Mouse (Mus musculus) forebrain, embryonic 10.5 days (tissue): ENCODE measurements at regions not wholly inside any gene's neighbourhood (a gene's known extent, or its start where the extent isn't known, plus 50 kb on each side); places are given as distances from the start of the nearest gene placed in this dataset.

ENCODE experiments used
- DNase-seq: peaks from one replicate; pipeline ENCODE4 v3.0.0-alpha.2; 2017; ENCODE audit warnings: low spot score; ENCODE audit errors: extremely low spot score
- H3K27ac ChIP-seq: fragments of 300-500 bp; sonication (generic); 2 replicates; pipeline ENCODE4 v1.5.1; 2016; ENCODE audit warnings: mild to moderate bottlenecking
- H3K27me3 ChIP-seq: fragments of 300-500 bp; sonication (generic); 2 replicates; pipeline ENCODE4 v1.6.1; 2016; ENCODE audit warnings: mild to moderate bottlenecking; ENCODE audit not compliant: poor library complexity, severe bottlenecking
- H3K36me3 ChIP-seq: fragments of 300-500 bp; sonication (generic); replicated peaks from 2 replicates; pipeline ENCODE4 v1.6.1; 2016; ENCODE audit warnings: mild to moderate bottlenecking, moderate library complexity
- H3K4me1 ChIP-seq: fragments of 300-500 bp; sonication (generic); 2 replicates; pipeline ENCODE4 v1.6.1; 2016
- H3K4me3 ChIP-seq: fragments of 300-500 bp; sonication (generic); 2 replicates; pipeline ENCODE4 v1.5.1; 2016; ENCODE audit warnings: mild to moderate bottlenecking, moderate library complexity
- H3K9me3 ChIP-seq: fragments of 300-500 bp; sonication (generic); 2 replicates; pipeline ENCODE4 v1.6.1; 2016; ENCODE audit warnings: mild to moderate bottlenecking, moderate library complexity
- WGBS: fragments of 180-500 bp; shearing (Covaris S2); methylation state at CpG from one replicate; pipeline ENCODE4 v1.1.7; 2016; 5-methylcytosine and 5-hydroxymethylcytosine counted together

DNA sequence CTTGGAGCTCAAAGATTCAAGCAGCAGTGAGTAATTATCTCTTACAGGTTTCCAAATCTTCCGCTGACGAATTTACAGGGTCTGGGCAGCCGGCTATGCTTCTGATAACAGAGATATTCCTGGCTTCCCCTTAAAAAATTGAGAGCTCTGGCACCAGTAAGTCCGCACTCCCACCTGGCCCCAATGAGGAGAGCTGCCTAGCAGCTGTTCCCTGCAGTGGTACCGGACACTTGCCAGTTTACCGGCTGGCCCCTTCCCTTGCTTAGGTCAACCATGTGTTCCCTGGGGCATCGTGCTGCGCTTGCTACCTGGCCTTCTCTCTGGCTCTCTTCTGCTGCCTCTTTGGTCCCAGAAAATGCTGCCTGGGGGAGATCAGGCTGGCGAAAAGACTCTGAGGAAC is 244.0 kb downstream of the Gm19410 start:
- peaks cover 11% of the 10 kb centered on the region; the same call in 1 of the 2 replicates for H3K4me1 ChIP-seq
- no peak overlapping the region for H3K27ac ChIP-seq
- H3K36me3 ChIP-seq = no peaks in the 10 kb centered on the region
- WGBS = 69% methylated on average over 9 of the region's 9 CpGs
- H3K4me3 ChIP-seq = no peak overlapping the region
- no peak for DNase-seq
- H3K27me3 ChIP-seq = no peaks in the 10 kb centered on the region
- peaks cover 5% of the 10 kb centered on the region; the same call in 1 of the 2 replicates for H3K9me3 ChIP-seq

DNA sequence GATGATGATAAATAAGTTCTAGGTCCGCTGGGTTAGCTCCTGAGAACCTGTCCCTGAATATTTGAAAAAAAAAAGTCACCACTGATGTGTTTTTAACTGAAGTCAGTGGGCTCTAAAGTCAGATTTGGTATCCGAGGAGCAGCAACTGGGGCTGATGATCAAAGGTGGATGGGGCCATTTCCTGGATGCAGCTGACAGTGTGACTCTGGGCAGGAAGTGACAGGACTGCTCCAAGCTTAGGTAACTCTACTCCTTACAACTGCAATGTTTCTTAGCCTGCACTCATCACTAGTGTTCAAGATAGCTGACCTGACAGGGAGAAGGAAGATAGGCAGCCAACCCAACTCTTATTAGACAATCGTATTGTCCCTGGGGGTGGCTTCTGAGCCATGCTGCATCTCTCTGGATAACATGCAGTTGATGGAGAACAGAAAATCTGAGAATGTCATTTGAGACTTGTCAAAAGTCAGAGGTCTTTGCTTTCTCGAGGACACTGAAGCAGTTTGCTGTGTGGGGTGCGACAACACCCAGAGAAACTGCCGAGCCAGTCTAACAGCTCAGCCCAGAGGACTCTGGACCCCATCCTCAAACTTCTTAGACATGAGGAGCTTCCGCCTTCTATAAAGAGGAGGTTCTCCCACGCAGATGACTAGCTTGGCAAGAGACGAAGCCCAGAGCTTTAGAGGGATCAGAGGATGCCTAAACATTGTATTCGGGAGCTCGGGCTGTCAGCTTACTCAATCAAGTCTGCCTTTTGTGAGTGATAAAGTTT is 245.0 kb downstream of the Gm19410 start:
- WGBS = 84% methylated on average over 11 of the region's 11 CpGs
- peaks cover 15% of the 10 kb centered on the region; the same call in 1 of the 2 replicates for H3K4me1 ChIP-seq

DNA sequence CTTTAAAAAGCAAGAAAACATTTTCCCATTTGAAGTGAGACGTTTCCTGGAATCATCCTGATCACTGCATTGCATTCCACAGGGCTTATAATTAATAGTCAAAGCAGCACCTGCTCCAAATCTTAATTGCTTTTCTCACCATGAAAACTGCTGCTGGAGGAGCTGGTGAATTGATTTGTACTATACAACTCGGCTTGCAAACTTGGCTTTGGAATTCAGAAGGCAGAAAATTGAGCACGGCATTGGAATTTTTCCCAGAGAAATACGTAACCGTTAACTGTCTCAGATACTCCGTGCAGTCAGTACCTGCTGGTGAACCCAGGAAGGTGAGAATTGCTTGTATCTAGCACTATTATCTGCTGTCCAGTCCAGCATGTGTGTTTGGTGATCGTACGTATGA is 249.3 kb downstream of the Gm19410 start:
- Histone ChIP-seq H3K4me1 (peaks cover 12% of the 10 kb centered on the region; the same call in 1 of the 2 replicates), H3K9me3 (no peaks in the 10 kb centered on the region), H3K4me3 (no peak overlapping the region), H3K27ac (no peak overlapping the region), H3K27me3 (no peaks in the 10 kb centered on the region), H3K36me3 (no peaks in the 10 kb centered on the region)
- no peak for DNase-seq
- 82% methylated on average over 8 of the region's 8 CpGs for WGBS

More for the DNA sequence above, 245.0 kb downstream of the Gm19410 start:
- H3K27me3 ChIP-seq = no peaks in the 10 kb centered on the region
- H3K36me3 ChIP-seq = no peaks in the 10 kb centered on the region
- DNase-seq = no peak
- no peak overlapping the region for H3K27ac ChIP-seq
- H3K4me3 ChIP-seq = no peak overlapping the region
- peaks cover 5% of the 10 kb centered on the region; the same call in 1 of the 2 replicates for H3K9me3 ChIP-seq

DNA sequence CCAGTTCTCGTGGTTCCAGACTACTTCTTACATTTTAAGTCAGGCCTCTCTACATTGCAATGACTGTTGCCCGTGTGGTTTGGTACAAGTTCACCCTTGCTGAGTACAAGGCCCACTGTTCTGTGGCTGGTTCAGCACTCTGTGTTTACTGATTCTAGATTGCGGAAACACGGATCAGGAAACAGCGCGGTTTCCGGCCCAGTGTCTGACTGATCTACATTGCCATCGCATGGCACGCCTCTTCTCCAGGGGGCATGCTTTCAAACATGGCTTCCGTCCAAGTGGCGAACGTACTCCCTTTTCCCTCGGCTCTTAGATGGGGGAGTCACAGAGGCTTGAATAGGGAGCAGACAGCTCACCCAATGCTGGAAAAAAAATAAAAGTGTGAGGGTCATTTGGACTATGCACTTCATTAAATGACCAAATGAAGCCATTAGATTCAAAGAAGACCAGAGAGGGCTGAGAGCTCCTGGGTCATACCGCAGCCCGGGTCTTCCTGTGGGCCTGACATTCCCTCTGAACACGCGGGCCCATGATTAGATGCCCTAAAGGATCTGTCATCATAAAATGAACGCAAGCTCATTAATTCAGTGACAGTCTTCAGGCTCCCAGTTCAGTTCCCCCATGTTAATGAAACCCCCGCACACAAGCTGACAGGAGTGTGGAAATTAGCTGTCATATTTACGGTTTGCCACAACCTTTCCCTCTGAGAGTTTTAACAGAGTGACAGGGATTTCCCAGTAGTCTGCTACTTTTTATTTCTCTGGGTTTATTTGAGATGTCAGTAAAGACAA is 250.9 kb downstream of the Gm19410 start:
- Histone ChIP-seq H3K27me3 (no peaks in the 10 kb centered on the region), H3K9me3 (no peaks in the 10 kb centered on the region), H3K4me3 (no peak overlapping the region), H3K27ac (no peak overlapping the region), H3K36me3 (no peaks in the 10 kb centered on the region), H3K4me1 (peaks cover 12% of the 10 kb centered on the region; the same call in 1 of the 2 replicates)
- 93% methylated on average over 20 of the region's 20 CpGs for WGBS
- no peak for DNase-seq

DNA sequence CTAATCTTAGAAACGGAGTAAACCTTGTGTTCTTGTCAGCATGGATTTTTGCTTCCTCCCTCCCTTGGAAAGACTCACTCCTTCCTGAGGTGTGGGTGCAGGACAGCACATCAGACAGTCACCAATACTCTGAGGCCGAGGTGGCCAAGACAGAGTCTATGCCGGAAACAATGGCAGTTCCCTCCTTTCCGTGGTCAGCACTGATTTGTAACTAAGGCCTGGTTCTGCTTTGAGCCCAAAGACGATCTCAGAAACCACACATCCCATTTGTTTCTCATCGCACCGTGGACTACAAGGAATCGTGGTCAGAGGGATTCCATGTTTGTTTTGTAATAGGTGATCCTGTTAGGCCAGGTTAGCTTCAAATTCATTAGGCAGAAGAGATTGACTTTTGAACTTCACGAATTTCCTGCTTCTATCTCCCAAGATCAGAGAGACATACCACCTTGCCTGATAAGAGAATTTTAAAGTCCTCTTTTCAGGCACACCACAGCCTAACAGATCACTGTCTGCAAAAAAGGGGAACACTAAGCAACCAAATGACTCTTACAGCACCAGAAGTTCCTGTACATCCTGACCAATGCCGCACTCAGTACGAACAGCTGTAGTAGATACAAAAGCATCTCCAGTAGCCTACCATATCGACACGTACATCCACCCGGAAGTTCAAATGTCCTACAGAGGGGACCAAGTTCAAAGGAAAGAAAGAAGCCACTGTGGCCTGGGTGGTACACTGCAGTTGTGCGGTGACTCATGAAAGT is 253.6 kb downstream of the Gm19410 start:
- H3K9me3 ChIP-seq = no peaks in the 10 kb centered on the region
- H3K36me3 ChIP-seq = no peaks in the 10 kb centered on the region
- peaks cover 10% of the 10 kb centered on the region; the same call in 1 of the 2 replicates for H3K4me1 ChIP-seq
- no peak overlapping the region for H3K4me3 ChIP-seq
- no peaks in the 10 kb centered on the region for H3K27me3 ChIP-seq
- H3K27ac ChIP-seq = no peak overlapping the region
- WGBS = 91% methylated on average over 15 of the region's 15 CpGs
- no peak for DNase-seq

DNA sequence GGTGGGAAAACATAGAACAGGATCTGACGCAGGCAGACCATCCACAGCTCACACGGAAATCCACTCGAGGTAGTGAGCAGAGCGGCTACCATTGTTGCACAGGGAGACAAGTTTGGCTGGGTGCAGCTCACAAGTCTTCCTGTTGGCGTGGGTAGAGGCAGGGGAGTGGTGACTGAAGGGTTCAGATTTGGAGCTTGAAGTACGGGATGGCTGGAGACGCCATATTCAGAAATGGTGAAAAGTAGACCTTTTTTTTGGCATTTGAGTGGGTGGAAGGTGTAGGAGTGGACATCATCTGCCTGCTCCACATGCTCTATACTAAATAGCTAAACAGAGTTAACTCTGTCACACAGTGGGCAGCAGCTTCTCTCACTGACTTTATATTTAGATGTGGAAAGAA is 254.3 kb downstream of the Gm19410 start:
- DNase-seq = no peak
- no peaks in the 10 kb centered on the region for H3K27me3 ChIP-seq
- no peak overlapping the region for H3K27ac ChIP-seq
- WGBS = 93% methylated on average over 7 of the region's 7 CpGs
- H3K4me3 ChIP-seq = no peak overlapping the region
- no peaks in the 10 kb centered on the region for H3K9me3 ChIP-seq
- H3K36me3 ChIP-seq = no peaks in the 10 kb centered on the region
- H3K4me1 ChIP-seq = 0 out of 2 replicates have a peak, but pooled peaks cover 6% of the 10 kb centered on the region

DNA sequence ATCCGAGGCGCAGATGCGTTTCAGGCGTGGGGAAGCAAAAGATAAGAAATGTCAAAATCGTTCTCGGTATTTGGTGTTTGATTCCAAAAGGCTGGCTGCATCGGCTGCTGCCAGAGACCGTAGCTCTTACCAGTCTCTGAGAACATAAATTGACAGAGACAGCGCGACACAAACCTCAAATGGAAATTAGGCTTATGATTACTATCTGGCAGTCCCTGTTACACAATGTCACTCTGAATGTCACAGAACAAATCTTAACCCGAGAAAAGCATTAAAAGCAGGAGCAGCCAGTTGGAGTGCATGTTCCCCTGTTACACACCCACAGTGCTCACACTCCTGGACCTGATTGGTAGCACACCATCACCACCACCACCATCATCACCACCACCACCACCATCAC is 262.0 kb downstream of the Gm19410 start:
- Histone ChIP-seq H3K4me1 (peaks cover 5% of the 10 kb centered on the region; the same call in 1 of the 2 replicates), H3K36me3 (no peaks in the 10 kb centered on the region), H3K4me3 (no peak overlapping the region), H3K27me3 (no peaks in the 10 kb centered on the region), H3K27ac (no peak overlapping the region), H3K9me3 (no peaks in the 10 kb centered on the region)
- WGBS = 92% methylated on average over 11 of the region's 11 CpGs
- DNase-seq = no peak

DNA sequence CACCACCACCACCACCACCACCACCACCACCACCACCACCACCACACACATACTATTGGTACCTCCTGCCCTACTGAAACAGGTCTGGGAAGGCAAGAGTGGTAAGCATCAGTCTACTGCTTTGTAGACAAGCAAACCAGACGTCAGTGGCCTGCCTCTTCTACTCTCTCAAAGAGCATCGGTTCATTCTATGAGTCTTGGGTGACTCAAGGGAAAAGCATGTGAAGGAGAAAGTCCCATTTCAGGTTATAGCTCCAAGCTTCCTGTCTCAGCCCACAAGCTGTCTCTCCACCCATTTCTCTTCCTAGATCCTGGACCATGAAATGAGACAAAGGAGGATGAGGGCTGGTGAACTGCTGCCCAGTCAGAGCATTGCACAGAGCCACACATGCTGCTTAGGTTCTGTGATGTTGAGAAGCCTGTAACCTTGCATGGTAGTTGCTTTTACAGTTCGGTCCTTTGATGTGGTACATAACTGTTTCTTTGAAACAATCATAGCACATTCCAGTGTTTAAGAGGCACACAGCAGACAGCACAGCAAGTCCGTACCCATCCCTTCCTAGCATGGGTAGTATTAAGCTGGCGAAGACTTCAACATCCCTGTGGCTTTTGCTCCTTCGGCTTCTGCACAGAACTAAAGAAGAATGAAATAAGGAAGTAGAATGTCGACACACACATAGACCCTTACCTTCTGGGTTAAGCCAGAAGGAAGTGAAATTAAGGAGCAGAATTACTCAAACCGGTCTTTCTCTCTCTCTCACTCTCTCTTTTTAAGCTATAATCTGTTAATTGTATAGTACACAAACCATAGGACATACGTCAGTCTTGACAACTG is 262.7 kb downstream of the Gm19410 start:
- no peaks in the 10 kb centered on the region for H3K27me3 ChIP-seq
- H3K36me3 ChIP-seq = no peaks in the 10 kb centered on the region
- 90% methylated on average over 9 of the region's 9 CpGs for WGBS
- peaks cover 5% of the 10 kb centered on the region; the same call in 1 of the 2 replicates for H3K4me1 ChIP-seq
- no peaks in the 10 kb centered on the region for H3K9me3 ChIP-seq
- DNase-seq = no peak
- no peak overlapping the region for H3K4me3 ChIP-seq
- no peak overlapping the region for H3K27ac ChIP-seq

DNA sequence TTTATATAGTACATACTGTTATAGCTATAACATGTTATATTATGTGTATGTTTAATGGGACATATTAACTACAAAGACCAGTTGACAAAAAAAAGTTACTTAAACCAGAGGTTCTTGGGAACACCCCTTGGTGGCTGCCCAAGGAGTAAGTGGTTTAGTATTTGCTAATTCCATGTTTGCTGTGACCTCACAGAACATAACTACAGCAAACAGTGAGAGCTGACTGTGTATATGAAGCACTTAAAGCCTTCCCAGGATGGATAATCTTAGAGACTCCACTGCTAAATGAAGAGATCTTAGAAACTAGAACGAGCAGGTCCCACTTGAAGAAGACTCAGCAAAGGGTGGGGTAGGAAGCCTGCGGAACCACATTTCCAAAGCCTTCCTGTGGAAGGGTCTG is 263.9 kb downstream of the Gm19410 start:
- Histone ChIP-seq H3K27ac (no peak overlapping the region), H3K27me3 (no peaks in the 10 kb centered on the region), H3K4me1 (peaks cover 5% of the 10 kb centered on the region; the same call in 1 of the 2 replicates), H3K4me3 (no peak overlapping the region), H3K9me3 (no peaks in the 10 kb centered on the region), H3K36me3 (no peaks in the 10 kb centered on the region)
- no peak for DNase-seq
- WGBS = 96% methylated on average over 2 of the region's 2 CpGs

DNA sequence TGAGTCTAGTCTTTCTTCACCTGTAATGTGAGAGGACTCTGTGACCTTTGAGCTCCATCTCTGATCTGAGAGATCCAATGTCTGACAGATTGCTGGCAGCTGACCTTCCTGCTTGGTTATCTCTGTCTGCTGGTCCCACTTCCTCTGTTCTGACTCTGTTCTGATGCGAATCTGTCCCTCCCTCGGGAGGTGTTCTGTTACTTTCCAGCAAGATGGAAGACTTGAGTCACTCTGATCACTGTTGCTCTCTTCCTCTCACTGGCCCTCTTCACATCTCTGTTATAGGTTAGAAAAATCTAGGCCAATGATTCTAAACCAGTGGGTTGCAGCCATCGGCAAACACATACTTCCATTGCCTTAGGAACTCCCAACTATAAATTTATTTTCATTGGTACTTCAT is 264.6 kb downstream of the Gm19410 start:
- H3K4me1 ChIP-seq = peaks cover 5% of the 10 kb centered on the region; the same call in 1 of the 2 replicates
- H3K36me3 ChIP-seq = no peaks in the 10 kb centered on the region
- H3K27me3 ChIP-seq = no peaks in the 10 kb centered on the region
- WGBS = 78% methylated on average over 3 of the region's 3 CpGs
- no peak for DNase-seq
- no peak overlapping the region for H3K27ac ChIP-seq
- no peak overlapping the region for H3K4me3 ChIP-seq
- H3K9me3 ChIP-seq = no peaks in the 10 kb centered on the region

DNA sequence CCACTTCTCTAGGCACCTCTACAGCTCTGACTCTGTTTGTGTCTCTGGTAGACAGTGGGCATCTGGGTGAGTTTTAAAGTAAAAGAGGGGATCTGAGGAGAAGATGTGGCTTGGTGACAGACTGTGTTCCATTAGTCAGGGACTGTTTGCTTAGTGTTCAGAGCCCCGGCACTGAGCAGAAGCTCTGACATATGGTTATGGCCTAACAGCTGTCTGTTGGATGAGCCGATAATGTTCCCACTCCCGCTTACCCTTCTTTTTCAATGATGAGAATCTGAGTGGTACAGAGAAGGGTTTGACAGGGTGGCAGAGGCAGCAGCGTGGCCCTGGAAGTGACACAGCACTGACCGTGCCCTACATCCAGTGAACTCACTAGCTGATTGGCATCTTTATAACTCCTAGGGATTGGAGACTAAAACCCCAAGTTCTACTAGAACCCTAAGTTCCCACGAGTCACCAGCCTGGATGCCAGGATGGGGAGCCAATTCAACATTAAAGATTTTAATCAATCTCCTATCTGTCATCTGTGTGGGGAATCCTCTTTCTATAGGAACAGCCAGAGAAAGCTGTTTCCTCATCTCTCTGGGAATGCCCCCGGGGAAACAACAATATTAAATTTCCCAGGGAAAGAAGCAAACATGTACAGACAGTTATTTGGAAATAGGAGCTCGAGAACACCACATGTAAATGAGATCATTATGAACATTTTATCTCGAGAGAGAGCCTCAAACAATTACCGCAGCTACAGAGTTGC is 266.6 kb downstream of the Gm19410 start:
- 87% methylated on average over 10 of the region's 10 CpGs for WGBS
- H3K27me3 ChIP-seq = no peaks in the 10 kb centered on the region
- DNase-seq = no peak
- peaks cover 5% of the 10 kb centered on the region; the same call in 1 of the 2 replicates for H3K4me1 ChIP-seq
- no peak overlapping the region for H3K4me3 ChIP-seq
- no peaks in the 10 kb centered on the region for H3K9me3 ChIP-seq
- no peak overlapping the region for H3K27ac ChIP-seq
- no peaks in the 10 kb centered on the region for H3K36me3 ChIP-seq
